Comparison of ENCODE assay signal across 10 mouse cellular contexts in genomic region chr7:3304298-3304697, GRCm38 (mm10). TPM values are rescaled to one million over a fixed set of nuclear protein-coding genes. Genes with fewer than 3 reads are reported as not detected.
DNase-seq lines count a peak whose midpoint lies in the region; ATAC-seq lines count a peak whose summit lies in the region.
"Had no signal": no experiment of that assay in that cellular context is flagged by ENCODE, and none has a peak within 500 bp of the region (broad histone marks: within the 10 kb centered on the region; RNA-seq: fewer than 3 reads in every experiment).

No protein-coding gene starts in this region.

- H3K27me3 ChIP-seq in hindbrain, embryonic 10.5 days (ENCODE audit: insufficient read depth, poor library complexity, severe bottlenecking): peaks cover 64% of the 10 kb centered on the region
- peaks cover 63% of the 10 kb centered on the region for H3K27me3 ChIP-seq in midbrain, embryonic 12.5 days
- no peaks in the 10 kb centered on the region for H3K27me3 ChIP-seq in splenic B cell, adult 2 months (ENCODE audit: control insufficient read depth, insufficient read depth, low read length, poor library complexity, severe bottlenecking)

- intact Hi-C loops in heart, postnatal 10 days (cut with DNase I): loop anchor here (5.0 to 10.0 kb wide), 2 partner anchors 42 to 391 kb away; partner anchors contain the start of genes Mboat7 and Tsen34

- no peak overlapping the region for H3K27ac ChIP-seq in hindbrain, embryonic 10.5 days
- H3K27ac ChIP-seq in midbrain, embryonic 12.5 days (replicated peaks): no peak overlapping the region
- H3K27ac ChIP-seq: liver, embryonic 15.5 days had no signal

- H3K36me3 ChIP-seq in hindbrain, embryonic 10.5 days: 0 out of 2 replicates have a peak, but pooled peaks cover 5% of the 10 kb centered on the region
- no peaks in the 10 kb centered on the region for H3K36me3 ChIP-seq in midbrain, embryonic 12.5 days
- H3K36me3 ChIP-seq in splenic B cell, adult 2 months (ENCODE audit: control insufficient read depth, insufficient read depth, low read length, poor library complexity, severe bottlenecking): no peaks in the 10 kb centered on the region

- peak overlapping the region; percentile 56 for H3K4me3 ChIP-seq in hindbrain, embryonic 10.5 days
- peak overlapping the region; percentile 42 for H3K4me3 ChIP-seq in midbrain, embryonic 12.5 days
- H3K4me3 ChIP-seq: erythroblast, embryonic 14.5 days had no signal

- peak; percentile 44 for ATAC-seq in midbrain, embryonic 12.5 days (ENCODE audit: low FRiP score, low read depth)

- no peak overlapping the region; the same call in 1 of the 2 replicates for H3K9ac ChIP-seq in midbrain, embryonic 12.5 days (replicated peaks)
- H3K9ac ChIP-seq: liver, embryonic 15.5 days had no signal

- 0 out of 2 replicates have a peak, but pooled peaks cover 2% of the 10 kb centered on the region for H3K9me3 ChIP-seq in hindbrain, embryonic 10.5 days
- H3K9me3 ChIP-seq in midbrain, embryonic 12.5 days: no peaks in the 10 kb centered on the region
- H3K9me3 ChIP-seq: liver, embryonic 15.5 days had no signal

- WGBS in hindbrain, embryonic 10.5 days: 7% methylated on average over 10 of the region's 10 CpGs
- WGBS in midbrain, embryonic 12.5 days: 3% methylated on average over 10 of the region's 10 CpGs

- peaks cover 39% of the 10 kb centered on the region for H3K4me1 ChIP-seq in hindbrain, embryonic 10.5 days (replicated peaks)
- peaks cover 33% of the 10 kb centered on the region for H3K4me1 ChIP-seq in midbrain, embryonic 12.5 days

- peak overlapping the region; percentile 91 for H3K4me2 ChIP-seq in midbrain, embryonic 12.5 days (replicated peaks)

- peak; percentile 22 for DNase-seq in heart, postnatal 4 days
- DNase-seq in heart, postnatal 10 days: no peak
- peak; percentile 66 for DNase-seq in brain, adult 2 months (ENCODE audit: low read depth, low spot score)
- no peak for DNase-seq in hindbrain, embryonic 10.5 days (ENCODE audit: low spot score)
- DNase-seq in splenic B cell, adult 2 months (ENCODE audit: low read depth, low spot score): peak; percentile 81
- no peak for DNase-seq in kidney, adult 18-20 months
- no peak for DNase-seq in kidney, adult 11 months

RNA-seq across cellular contexts. Expression of gene Prkcg, which starts 15.3 kb away (rescaled TPM):
- total RNA-seq in heart, postnatal 4 days (2021): 1 to 10 TPM; 5.7 to 8.5 TPM
- 1 to 10 TPM; 3.4 to 6.9 TPM for total RNA-seq in heart, postnatal 10 days (2021)
- polyA plus RNA-seq in hindbrain, embryonic 10.5 days (2016; fragmentation: Nextera tagmentation; extraction: Ambion mirVana): 0.30 and 0.47 TPM in 2 replicates
- 0.48 and 2.4 TPM in 2 replicates for polyA plus RNA-seq in midbrain, embryonic 12.5 days (2016; fragmentation: Nextera tagmentation; extraction: Ambion mirVana)
- polyA plus RNA-seq: erythroblast, embryonic 14.5 days; liver, embryonic 15.5 days had no signal

RNA-seq across cellular contexts. Expression of gene Myadm, which starts 15.4 kb away (rescaled TPM):
- 100 to 1,000 TPM; 299 to 315 TPM for total RNA-seq in heart, postnatal 4 days (2021)
- 100 to 1,000 TPM; 266 to 279 TPM for total RNA-seq in heart, postnatal 10 days (2021)
- polyA plus RNA-seq in hindbrain, embryonic 10.5 days (2016; fragmentation: Nextera tagmentation; extraction: Ambion mirVana): 33.1 and 37.7 TPM in 2 replicates
- polyA plus RNA-seq in midbrain, embryonic 12.5 days (2016; fragmentation: Nextera tagmentation; extraction: Ambion mirVana): 30.2 and 31.7 TPM in 2 replicates
- polyA plus RNA-seq: erythroblast, embryonic 14.5 days had no signal

RNA-seq across cellular contexts. Expression of gene Cacng7, which starts 28.5 kb away (rescaled TPM):
- 1 to 10 TPM; 6.9 to 7.4 TPM for total RNA-seq in heart, postnatal 4 days (2021)
- total RNA-seq in heart, postnatal 10 days (2021): 1 to 10 TPM; 7.7 to 9.7 TPM
- 2.2 TPM in 2 replicates for polyA plus RNA-seq in hindbrain, embryonic 10.5 days (2016; fragmentation: Nextera tagmentation; extraction: Ambion mirVana)
- polyA plus RNA-seq in midbrain, embryonic 12.5 days (2016; fragmentation: Nextera tagmentation; extraction: Ambion mirVana): 3.5 and 4.2 TPM in 2 replicates
- polyA plus RNA-seq: erythroblast, embryonic 14.5 days had no signal

RNA-seq across cellular contexts. Expression of gene Nlrp12, which starts 54.8 kb away (rescaled TPM):
- under 1 TPM; 0.07 TPM for total RNA-seq in heart, postnatal 4 days (2021)
- under 1 TPM; 0.07 to 0.10 TPM for total RNA-seq in heart, postnatal 10 days (2021)
- polyA plus RNA-seq in hindbrain, embryonic 10.5 days (2016; fragmentation: Nextera tagmentation; extraction: Ambion mirVana): not detected in 2 replicates
- polyA plus RNA-seq in midbrain, embryonic 12.5 days (2016; fragmentation: Nextera tagmentation; extraction: Ambion mirVana): not detected in 2 replicates
- polyA plus RNA-seq: erythroblast, embryonic 14.5 days had no signal

Comparison
In these comparisons a context has a peak if more than half of its experiments do, and no peak if none do; other contexts are left out.
1. DNase-seq: peak in heart, postnatal 4 days (single experiment), brain, adult 2 months (single experiment) and splenic B cell, adult 2 months (single experiment); none in heart, postnatal 10 days (0 of 2), hindbrain, embryonic 10.5 days (single experiment), kidney, adult 18-20 months (single experiment) and kidney, adult 11 months (single experiment).